Mouse (Mus musculus) intestine, embryonic 14.5 days (tissue): ENCODE data around the gene Gm5148. TPM values are rescaled to one million over a fixed set of nuclear protein-coding genes. Genes with fewer than 3 reads are reported as not detected.

Source experiments
- ATAC-seq: fragments of 200-750 bp; cut with Nextera tagmentation; replicated peaks from 2 replicates; pipeline ENCODE4 v1.8.0; 2017; ENCODE audit warnings: low read depth, moderate number of reproducible peaks, moderate TSS enrichment, moderate library complexity; ENCODE audit not compliant: low FRiP score, low TSS enrichment
- DNase-seq: peaks from one replicate; pipeline ENCODE4 v3.0.0-alpha.2; 2018; ENCODE audit warnings: low spot score
- H3K27ac ChIP-seq: fragments of 300-500 bp; sonication (generic); 2 replicates; pipeline ENCODE4 v1.5.1; 2014; ENCODE audit warnings: low read depth, mild to moderate bottlenecking, control low read depth
- H3K27me3 ChIP-seq: fragments of 300-500 bp; sonication (generic); replicated peaks from 2 replicates; pipeline ENCODE4 v1.6.1; 2014; ENCODE audit warnings: low read length, control low read depth; ENCODE audit not compliant: control insufficient read depth, insufficient read depth
- H3K36me3 ChIP-seq: fragments of 300-500 bp; sonication (generic); 2 replicates; pipeline ENCODE4 v1.6.1; 2014; ENCODE audit warnings: low read length, control low read depth; ENCODE audit not compliant: control insufficient read depth, insufficient read depth
- H3K4me1 ChIP-seq: fragments of 300-500 bp; sonication (generic); replicated peaks from 2 replicates; pipeline ENCODE4 v1.6.1; 2014; ENCODE audit warnings: low read length, control low read depth, mixed read lengths; ENCODE audit not compliant: control insufficient read depth, insufficient read depth
- H3K4me2 ChIP-seq: fragments of 300-500 bp; sonication (generic); 2 replicates; pipeline ENCODE4 v1.6.1; 2014; ENCODE audit warnings: low read length
- H3K4me3 ChIP-seq: fragments of 300-500 bp; sonication (generic); 2 replicates; pipeline ENCODE4 v1.5.1; 2014; ENCODE audit warnings: low read depth, low read length, control low read depth, mixed read lengths
- H3K9ac ChIP-seq: fragments of 300-500 bp; sonication (generic); 2 replicates; pipeline ENCODE4 v1.6.1; 2014; ENCODE audit warnings: mild to moderate bottlenecking, low read length
- H3K9me3 ChIP-seq: fragments of 300-500 bp; sonication (generic); 2 replicates; pipeline ENCODE4 v1.6.1; 2016; ENCODE audit warnings: low read length, control low read depth; ENCODE audit not compliant: control insufficient read depth
- WGBS: fragments of 180-500 bp; shearing (Covaris S2); extraction: QIAGEN DNeasy Blood & Tissue Kit; methylation state at CpG from one replicate; pipeline ENCODE4 v1.1.7; 2014; 5-methylcytosine and 5-hydroxymethylcytosine counted together
- polyA plus RNA-seq: library from polyadenylated mRNA; unstranded; fragments of >200 nt; fragmentation: Nextera tagmentation; extraction: Ambion mirVana; gene quantifications from 2 replicates; pipeline ENCODE4 v1.2.1, GENCODE M21; 2014

Gm5148 gene
- polyA plus RNA-seq, 1 experiment from 2014 or later, result 5.2 TPM

DNA sequence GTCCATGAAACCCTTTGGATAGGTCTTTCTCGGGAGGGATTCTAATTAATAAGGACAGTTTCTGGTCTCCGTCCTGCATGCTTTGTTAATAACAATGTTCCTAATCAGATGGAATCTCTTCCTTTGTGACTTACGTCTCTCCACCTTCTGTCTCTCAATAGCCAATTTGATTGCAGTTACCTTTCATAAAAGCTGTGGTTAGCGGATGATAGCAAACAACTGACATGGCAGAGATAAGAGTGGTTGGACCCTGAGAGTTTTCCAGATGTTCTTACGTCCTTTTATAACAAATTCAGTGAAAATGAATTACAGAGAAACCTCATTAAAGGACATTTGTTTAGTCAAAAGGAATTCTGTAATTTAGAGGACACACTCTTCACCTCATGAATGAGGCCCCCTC lies 37.5 kb upstream of the Gm5148 start:
- no peak overlapping the region for H3K9ac ChIP-seq
- WGBS, result 79% methylated on average over 5 of the region's 5 CpGs
- H3K4me2 ChIP-seq, result no peak overlapping the region
- no peak for ATAC-seq
- H3K36me3 ChIP-seq, result no peaks in the 10 kb centered on the region
- H3K4me1 ChIP-seq, result peaks cover 17% of the 10 kb centered on the region
- H3K27me3 ChIP-seq, result no peaks in the 10 kb centered on the region
- H3K9me3 ChIP-seq, result 0 out of 2 replicates have a peak, but pooled peaks cover 3% of the 10 kb centered on the region
- no peak for DNase-seq
- H3K4me3 ChIP-seq, result no peak overlapping the region
- H3K27ac ChIP-seq, result no peak overlapping the region

GRCm38 (mm10) chr3:37760866-37761265 lies 36.6 kb upstream of the Gm5148 start:
- Histone ChIP-seq H3K9ac (no peak overlapping the region), H3K27me3 (no peaks in the 10 kb centered on the region), H3K4me3 (no peak overlapping the region), H3K9me3 (0 out of 2 replicates have a peak, but pooled peaks cover 3% of the 10 kb centered on the region), H3K4me2 (no peak overlapping the region), H3K4me1 (peaks cover 9% of the 10 kb centered on the region), H3K27ac (no peak overlapping the region), H3K36me3 (no peaks in the 10 kb centered on the region)
- no peak for DNase-seq
- 77% methylated on average over 6 of the region's 6 CpGs for WGBS
- ATAC-seq, result no peak

DNA sequence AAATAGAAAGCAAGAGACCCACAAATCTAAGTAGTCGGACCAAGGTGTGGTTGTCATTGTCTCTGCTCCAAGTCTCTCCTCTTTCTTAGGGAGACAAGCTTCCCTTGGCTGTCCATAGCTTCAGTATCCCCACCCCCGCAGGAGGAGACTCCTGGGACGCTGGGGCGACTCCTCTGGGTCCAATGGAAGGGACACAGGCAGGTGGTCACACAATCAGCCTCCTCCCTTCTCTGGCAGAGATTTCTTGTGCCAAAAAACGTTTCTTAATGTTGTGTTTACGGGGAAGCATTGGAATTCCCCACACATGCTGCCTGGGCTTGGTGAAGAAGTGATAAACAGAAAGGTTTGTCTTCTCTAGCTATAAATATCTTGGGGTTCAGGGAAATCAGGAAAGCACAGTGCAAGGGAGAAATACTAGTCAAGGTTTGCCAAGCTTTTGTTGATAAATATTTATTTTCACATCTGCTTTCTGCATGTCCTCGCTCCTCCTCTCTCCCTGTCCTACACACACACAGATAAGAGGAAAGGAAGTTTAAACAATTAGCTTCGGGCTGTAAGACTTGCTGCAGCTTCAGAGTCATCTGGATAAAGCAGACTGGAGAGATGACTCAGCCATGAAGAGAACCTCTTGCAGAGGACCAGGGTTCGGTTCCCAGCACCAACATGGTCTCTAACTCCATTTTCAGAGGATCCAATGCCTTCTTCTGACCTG lies 34.5 kb upstream of the Gm5148 start:
- H3K4me1 ChIP-seq, result peaks cover 9% of the 10 kb centered on the region
- H3K36me3 ChIP-seq, result no peaks in the 10 kb centered on the region
- H3K27ac ChIP-seq, result peak overlapping the region; percentile 36; the same call in 1 of the 2 replicates
- 34% methylated on average over 9 of the region's 9 CpGs for WGBS
- ATAC-seq (no peak), DNase-seq (no peak)
- H3K9me3 ChIP-seq, result 0 out of 2 replicates have a peak, but pooled peaks cover 3% of the 10 kb centered on the region
- H3K4me3 ChIP-seq, result no peak overlapping the region
- no peak overlapping the region for H3K9ac ChIP-seq
- peak overlapping the region; percentile 39 for H3K4me2 ChIP-seq
- no peaks in the 10 kb centered on the region for H3K27me3 ChIP-seq

DNA sequence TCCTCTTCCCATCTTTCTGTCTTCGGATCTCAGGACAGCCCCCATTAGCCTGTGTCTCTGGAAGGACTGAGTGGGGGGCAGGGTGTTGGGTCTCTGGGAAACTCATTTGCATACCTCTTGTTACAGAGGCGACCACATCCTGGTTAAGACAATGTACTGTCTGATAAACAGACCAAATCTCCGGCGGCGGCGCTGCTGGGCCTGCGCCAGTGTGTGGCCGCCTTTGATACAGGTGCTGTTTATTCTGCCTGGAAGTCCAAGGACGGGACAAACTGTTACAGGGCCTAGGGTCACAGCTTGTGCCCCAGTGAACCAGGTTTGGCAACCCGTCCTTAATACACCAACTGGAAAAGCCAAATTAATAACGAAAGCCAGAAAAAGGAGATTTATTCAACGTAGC lies 33.8 kb upstream of the Gm5148 start:
- Histone ChIP-seq H3K27ac (peak overlapping the region; percentile 36; the same call in 1 of the 2 replicates), H3K4me3 (no peak overlapping the region)

DNA sequence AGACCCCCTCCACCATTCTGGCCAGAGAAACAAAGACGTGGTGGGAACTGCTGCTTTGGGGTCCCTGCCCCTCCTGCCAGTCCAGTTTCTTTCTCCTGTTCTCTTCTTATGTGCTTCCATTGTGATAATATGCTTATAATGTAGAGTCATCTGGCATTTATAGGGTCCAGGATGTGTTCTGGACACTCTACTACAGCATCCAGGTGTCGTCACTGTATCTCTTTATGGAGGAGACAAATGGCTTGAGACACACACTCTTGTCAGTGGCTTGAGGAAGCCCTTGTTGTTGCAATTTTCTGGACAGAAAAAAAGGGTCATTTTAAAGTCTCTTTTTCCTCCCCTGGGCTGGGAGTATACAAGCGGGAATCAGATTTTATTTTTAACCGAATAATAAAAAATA lies 33.3 kb upstream of the Gm5148 start:
- Histone ChIP-seq H3K36me3 (no peaks in the 10 kb centered on the region), H3K27ac (no peak overlapping the region), H3K4me3 (no peak overlapping the region), H3K4me2 (no peak overlapping the region), H3K27me3 (no peaks in the 10 kb centered on the region), H3K9me3 (0 out of 2 replicates have a peak, but pooled peaks cover 3% of the 10 kb centered on the region), H3K9ac (no peak overlapping the region), H3K4me1 (peaks cover 9% of the 10 kb centered on the region)
- no peak for ATAC-seq
- 36% methylated on average over 4 of the region's 4 CpGs for WGBS
- no peak for DNase-seq

More for the DNA sequence above, 33.8 kb upstream of the Gm5148 start:
- H3K4me2 ChIP-seq, result peak overlapping the region; percentile 39
- ATAC-seq (peak; percentile 62; the same call in 1 of the 2 replicates), DNase-seq (peak; percentile 61)
- H3K36me3 ChIP-seq, result no peaks in the 10 kb centered on the region
- WGBS, result 14% methylated on average over 12 of the region's 12 CpGs
- H3K9me3 ChIP-seq, result 0 out of 2 replicates have a peak, but pooled peaks cover 3% of the 10 kb centered on the region
- H3K4me1 ChIP-seq, result peaks cover 9% of the 10 kb centered on the region
- H3K27me3 ChIP-seq, result no peaks in the 10 kb centered on the region
- H3K9ac ChIP-seq, result no peak overlapping the region

- Histone ChIP-seq H3K27ac (no peak overlapping the region), H3K4me2 (no peak overlapping the region), H3K9me3 (0 out of 2 replicates have a peak, but pooled peaks cover 3% of the 10 kb centered on the region), H3K4me1 (peaks cover 9% of the 10 kb centered on the region), H3K4me3 (no peak overlapping the region), H3K27me3 (no peaks in the 10 kb centered on the region), H3K36me3 (no peaks in the 10 kb centered on the region), H3K9ac (no peak overlapping the region)
- WGBS, result 72% methylated on average over 2 of the region's 2 CpGs
- DNase-seq (no peak), ATAC-seq (no peak)
Observed at GRCm38 (mm10) chr3:37756005-37756404, 31.7 kb upstream of the Gm5148 start.

DNA sequence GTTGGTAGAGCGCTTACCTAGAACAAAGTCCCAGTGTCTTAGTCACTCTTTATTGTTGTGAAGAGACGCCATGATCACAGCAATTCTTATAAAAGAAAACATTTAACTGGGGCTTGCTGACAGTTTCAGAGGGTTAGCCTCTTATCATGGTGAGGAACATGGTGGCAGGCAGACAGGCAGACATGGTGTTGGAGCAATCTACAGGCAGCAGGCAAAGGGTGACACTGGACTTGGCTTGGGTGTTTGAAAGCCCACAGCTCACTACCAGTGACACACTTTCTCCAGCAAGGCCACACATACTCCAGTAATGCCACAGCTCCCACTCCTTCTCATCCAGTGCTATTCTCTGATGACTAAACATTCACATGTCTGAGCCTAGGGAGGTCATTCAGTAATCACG lies 30.3 kb upstream of the Gm5148 start:
- no peak for DNase-seq
- H3K9ac ChIP-seq, result no peak overlapping the region

GRCm38 (mm10) chr3:37753148-37753547 lies 28.9 kb upstream of the Gm5148 start:
- no peak overlapping the region for H3K27ac ChIP-seq
- 53% methylated on average over 3 of the region's 3 CpGs for WGBS
- no peaks in the 10 kb centered on the region for H3K27me3 ChIP-seq
- H3K4me1 ChIP-seq, result peaks cover 4% of the 10 kb centered on the region
- ATAC-seq (no peak), DNase-seq (no peak)
- no peak overlapping the region for H3K4me2 ChIP-seq
- no peak overlapping the region for H3K9ac ChIP-seq
- H3K36me3 ChIP-seq, result no peaks in the 10 kb centered on the region
- H3K4me3 ChIP-seq, result no peak overlapping the region
- no peaks in the 10 kb centered on the region for H3K9me3 ChIP-seq

More for the DNA sequence above, 30.3 kb upstream of the Gm5148 start:
- Histone ChIP-seq H3K36me3 (no peaks in the 10 kb centered on the region), H3K9me3 (0 out of 2 replicates have a peak, but pooled peaks cover 3% of the 10 kb centered on the region), H3K4me1 (peaks cover 9% of the 10 kb centered on the region), H3K4me3 (no peak overlapping the region), H3K27me3 (no peaks in the 10 kb centered on the region), H3K4me2 (no peak overlapping the region), H3K27ac (no peak overlapping the region)
- WGBS, result 90% methylated on average over 3 of the region's 3 CpGs
- ATAC-seq, result no peak
